Mouse (Mus musculus) left cerebral cortex, adult 9 months (tissue): ENCODE results near the gene Tcf7l2.

Source experiments
- DNase-seq, 2 experiments: peaks; one replicate each; pipeline ENCODE4 v3.0.0; 2022; ENCODE audit warnings: low spot score in 2 of 2

Tcf7l2 gene

GRCm38 (mm10) chr19:55741439-55741928 lies at the start of gene Tcf7l2:
TSS of gene Tcf7l2 (plus strand) at chr19:55741820.
- DNase-seq, result peak; percentile 20 to 65

- DNase-seq, result no peak
These were observed 47.0 kb upstream of the Tcf7l2 start for GRCm38 (mm10) chr19:55694651-55695050.

GRCm38 (mm10) chr19:55695418-55695817 lies 46.2 kb upstream of the Tcf7l2 start:
- DNase-seq, result no peak

GRCm38 (mm10) chr19:55698892-55699291 lies 42.7 kb upstream of the Tcf7l2 start:
- DNase-seq, result no peak

DNA sequence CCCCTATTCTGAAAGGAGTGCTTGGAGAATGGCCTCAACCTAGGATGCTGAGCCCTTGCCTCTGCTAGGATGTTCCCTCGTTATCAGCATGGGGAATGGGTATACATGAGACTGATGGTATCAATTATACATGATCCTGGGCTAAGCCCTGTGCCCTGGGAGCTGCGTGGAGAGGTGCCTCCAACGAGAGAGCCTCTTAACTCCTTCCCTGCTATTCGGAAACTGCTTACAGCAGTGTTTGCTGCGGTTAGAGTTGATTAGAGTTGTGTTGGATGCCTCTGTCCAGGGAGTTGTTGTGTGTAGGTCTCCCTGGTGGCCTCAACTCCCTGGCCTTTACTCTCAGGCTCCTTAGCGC lies 41.4 kb upstream of the Tcf7l2 start:
- no peak for DNase-seq

DNA sequence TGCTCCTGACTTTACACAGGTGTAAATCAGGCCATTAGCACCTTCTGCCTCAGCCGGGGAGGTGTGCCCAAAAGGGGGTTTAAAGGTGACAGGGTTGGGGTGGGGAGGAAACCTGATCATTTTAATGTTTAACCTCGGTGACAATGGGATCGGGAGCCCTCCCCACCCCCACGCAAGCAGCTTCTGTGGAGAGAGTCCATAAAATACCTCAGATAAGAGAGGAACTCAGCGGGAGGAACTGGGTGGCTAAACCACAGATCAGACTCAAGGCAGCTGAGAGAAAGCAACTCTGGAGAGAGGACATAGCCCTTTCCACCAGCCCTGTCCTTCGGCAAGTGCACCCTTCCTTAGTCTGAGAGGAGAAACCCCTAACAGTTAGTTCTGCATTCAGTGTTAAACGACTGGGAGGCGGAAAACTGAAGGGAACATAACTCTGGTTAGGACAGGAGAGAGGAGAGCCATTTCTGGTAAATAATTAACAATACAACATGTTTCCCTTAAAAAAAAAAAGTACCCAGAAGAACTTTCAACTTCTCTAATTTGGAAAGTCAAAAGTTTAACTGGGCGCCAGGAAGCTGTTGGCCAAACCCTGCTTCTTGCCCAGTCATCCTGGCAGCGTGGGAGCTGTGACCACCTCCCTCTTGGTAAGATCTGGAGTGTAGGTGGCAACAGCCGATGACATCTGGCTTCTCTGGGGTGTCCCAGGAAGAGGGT lies 40.9 kb upstream of the Tcf7l2 start:
- no peak for DNase-seq

DNA sequence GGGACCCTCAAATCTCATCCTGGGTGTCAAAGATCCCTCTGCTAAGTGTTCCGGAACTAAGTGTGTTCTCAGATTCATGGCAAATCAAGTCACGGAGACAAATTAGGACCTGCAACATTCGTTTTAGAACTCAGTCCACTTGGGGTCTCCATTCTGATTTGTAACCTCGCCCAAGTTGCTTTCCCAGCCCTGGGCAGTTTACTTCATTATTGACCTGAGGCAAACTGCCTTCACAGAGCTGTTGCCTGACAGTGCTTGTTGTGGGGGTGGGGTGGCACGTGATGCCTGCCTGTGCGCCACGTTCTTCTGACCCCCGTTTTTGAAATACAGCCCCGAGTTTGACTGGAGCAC lies 40.4 kb upstream of the Tcf7l2 start:
- no peak for DNase-seq

GRCm38 (mm10) chr19:55702081-55702480 lies 39.5 kb upstream of the Tcf7l2 start:
- no peak for DNase-seq

DNA sequence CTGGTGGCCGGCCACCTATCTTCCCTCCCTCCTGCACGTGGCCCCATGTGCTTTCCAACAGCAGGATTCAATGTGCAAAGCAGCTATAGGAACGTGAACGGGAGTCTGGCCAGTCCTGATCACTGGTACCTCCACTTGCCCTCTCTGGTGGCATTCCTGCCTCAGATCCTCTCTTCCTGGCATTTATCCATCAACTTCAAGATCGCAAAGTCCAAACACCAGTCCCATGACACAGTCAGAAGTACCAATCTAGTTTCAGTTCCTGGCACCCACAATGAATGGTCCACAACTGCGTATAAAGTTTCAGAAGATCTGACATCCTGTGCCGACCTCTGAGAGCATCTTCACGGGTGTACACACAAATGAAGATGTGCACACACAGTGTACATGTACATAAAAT lies 38.9 kb upstream of the Tcf7l2 start:
- DNase-seq, result no peak

- DNase-seq, result no peak
These were observed 37.5 kb upstream of the Tcf7l2 start for GRCm38 (mm10) chr19:55704071-55704470.

GRCm38 (mm10) chr19:55706300-55706699 lies 35.3 kb upstream of the Tcf7l2 start:
- DNase-seq, result no peak

DNA sequence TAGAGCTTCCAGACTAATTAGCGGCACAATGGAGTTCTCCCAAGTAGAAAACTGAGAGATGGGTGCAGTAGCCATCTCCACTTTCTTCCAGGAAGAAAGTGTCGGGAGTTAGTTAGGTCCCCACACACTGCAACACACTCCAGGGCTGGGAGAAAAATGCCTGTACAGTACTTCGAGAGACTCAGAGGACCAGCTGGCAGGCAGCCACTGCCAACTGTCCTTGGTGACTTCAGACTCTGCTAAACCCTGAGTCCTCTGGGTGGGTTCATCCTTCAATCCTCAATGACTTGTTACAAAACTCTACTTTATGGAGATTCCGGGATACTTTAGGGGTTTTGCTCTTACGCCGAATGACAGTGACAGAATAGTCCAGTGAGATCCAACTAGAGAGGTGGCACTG lies 34.8 kb upstream of the Tcf7l2 start:
- DNase-seq, result no peak

- DNase-seq, result no peak
These were observed 33.5 kb upstream of the Tcf7l2 start for GRCm38 (mm10) chr19:55708031-55708554.

DNA sequence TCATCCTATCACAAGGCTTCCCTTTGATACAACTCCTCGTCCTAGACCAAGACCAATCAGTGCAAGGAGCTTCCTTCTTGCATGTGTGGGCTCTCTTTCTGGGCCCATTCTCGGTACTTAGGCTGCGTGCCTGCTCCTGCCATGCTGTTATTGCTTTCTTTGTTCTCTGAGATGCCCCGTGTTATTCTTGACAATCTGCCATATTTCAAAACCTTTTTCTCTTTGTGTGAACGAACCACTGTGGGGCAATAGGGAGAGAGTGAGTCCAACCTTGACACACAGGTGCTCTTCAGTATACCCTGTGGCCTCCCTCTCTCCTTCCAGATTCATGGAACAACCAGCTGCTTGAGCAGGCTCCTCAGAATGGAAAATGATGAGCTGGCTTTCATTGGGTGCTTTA lies 30.8 kb upstream of the Tcf7l2 start:
- DNase-seq, result no peak

- DNase-seq, result no peak
These were observed 29.9 kb upstream of the Tcf7l2 start for GRCm38 (mm10) chr19:55711701-55712100.

DNA sequence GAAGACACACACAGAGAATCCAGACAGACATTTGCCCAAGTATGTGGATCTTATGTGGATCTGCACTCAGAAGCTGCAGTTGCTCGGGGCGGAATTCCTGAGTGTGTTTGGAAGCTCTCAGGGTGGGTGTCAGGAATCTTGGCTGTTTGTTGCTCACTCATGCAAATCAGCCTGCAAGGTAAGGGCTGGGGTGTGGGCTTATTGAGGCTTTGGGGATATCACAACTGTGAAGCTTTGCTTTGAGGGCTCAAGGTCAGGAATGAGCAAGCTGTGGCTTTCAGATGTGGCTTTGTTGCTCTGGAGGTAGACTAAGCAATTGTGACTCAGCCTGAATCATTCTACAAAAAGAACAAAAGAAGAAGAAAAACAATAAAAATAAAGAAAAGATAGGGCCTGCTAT lies 28.9 kb upstream of the Tcf7l2 start:
- no peak for DNase-seq

DNA sequence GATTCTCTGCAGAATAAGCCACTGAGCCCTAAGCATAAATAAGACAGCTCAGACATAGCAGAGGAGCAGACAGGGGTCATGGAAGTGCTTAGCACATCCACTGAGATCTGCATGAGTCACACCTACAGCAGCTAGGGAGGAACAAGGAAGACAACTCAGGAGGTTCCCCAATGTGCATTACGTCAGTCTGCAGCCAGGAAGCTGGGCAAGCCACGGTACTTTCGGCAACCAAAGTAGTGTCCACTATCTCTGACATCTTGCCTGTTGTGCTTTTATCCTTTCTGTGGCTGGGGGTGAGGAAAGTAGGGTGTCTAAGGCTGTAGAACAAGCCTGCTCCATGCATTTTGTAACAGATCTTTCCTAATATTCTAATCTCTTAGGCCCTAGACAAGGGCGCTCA lies 27.6 kb upstream of the Tcf7l2 start:
- DNase-seq, result peak in 1 of 2 experiments; percentile 2

GRCm38 (mm10) chr19:55714665-55715064 lies 27.0 kb upstream of the Tcf7l2 start:
- no peak for DNase-seq

GRCm38 (mm10) chr19:55719083-55719482 lies 22.5 kb upstream of the Tcf7l2 start:
- DNase-seq, result no peak

GRCm38 (mm10) chr19:55719524-55720408 lies 21.9 kb upstream of the Tcf7l2 start:
- DNase-seq, result no peak

DNA sequence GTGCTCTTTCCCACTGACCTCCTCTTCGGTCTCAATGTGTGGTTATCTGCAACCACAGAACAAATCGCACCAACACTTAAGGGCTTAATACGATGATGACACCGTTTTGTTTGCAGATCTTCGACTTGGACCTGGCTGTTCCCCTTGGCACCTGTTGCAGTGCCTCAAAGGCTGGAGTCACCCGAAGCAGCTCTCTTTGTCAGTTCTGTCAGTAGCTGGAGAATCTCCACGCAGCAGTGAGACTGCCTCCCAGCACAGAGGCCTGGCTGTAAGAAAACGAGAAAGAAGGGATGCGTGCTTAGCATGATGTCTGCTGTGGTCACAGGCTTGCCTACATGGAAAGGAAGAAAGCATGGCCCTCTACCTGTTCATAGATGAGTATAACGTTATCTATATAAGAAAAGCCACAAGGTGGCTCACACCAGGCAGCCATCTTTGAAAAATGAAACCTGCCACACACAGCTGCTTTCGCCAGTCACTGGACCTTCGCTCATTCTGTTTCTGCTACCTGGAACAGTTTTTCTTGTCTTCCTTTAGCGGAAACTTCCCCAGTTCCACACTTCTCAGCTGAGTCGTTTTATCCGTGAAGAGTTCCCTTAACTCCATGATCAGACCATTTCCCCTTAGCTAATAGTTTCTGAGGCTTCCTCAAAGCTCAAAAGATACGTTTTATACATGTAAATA lies 21.1 kb upstream of the Tcf7l2 start:
- DNase-seq, result no peak

- no peak for DNase-seq
These were observed 19.2 kb upstream of the Tcf7l2 start for GRCm38 (mm10) chr19:55722376-55722775.
